Mouse (Mus musculus): ENCODE results near the gene Dnajb13. TPM values are rescaled to one million over a fixed set of nuclear protein-coding genes. Genes with fewer than 3 reads are reported as not detected.

Dnajb13 gene
- total RNA-seq (2021), result 0.30 TPM in 1 of 2 replicates, not detected in the other
- long read RNA-seq, experiment 1, result 0 reads
- long read RNA-seq, experiment 2, partial matches to known transcripts, result 1 of 1 reads
- long read RNA-seq, experiment 2, other reads (novel, unspliced or antisense), result 0 of 1 reads

DNA sequence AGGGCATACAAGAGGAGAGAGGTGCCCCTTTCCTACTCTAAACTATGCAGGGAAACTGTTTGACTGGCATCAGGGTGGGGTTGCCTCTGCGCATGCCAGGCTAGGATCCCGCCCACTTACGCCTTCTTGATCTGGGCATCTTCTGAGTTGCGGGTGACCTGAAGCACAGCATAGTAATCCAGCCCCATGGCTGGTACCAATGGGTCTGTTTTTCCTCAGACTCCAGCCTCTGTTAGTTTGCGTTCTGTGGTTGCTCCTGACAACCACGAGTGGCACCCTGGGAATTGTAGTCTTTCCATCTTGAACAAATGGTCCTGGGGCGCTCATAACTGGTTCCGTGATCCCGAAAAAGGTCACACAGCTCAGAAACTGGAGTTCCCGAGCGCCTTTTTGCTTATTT lies at the start of gene Dnajb13:
Gene Dnajb13 (minus strand): TSS at position 388 of the 400 bp plus-strand sequence.
- no peak for DNase-seq

DNA sequence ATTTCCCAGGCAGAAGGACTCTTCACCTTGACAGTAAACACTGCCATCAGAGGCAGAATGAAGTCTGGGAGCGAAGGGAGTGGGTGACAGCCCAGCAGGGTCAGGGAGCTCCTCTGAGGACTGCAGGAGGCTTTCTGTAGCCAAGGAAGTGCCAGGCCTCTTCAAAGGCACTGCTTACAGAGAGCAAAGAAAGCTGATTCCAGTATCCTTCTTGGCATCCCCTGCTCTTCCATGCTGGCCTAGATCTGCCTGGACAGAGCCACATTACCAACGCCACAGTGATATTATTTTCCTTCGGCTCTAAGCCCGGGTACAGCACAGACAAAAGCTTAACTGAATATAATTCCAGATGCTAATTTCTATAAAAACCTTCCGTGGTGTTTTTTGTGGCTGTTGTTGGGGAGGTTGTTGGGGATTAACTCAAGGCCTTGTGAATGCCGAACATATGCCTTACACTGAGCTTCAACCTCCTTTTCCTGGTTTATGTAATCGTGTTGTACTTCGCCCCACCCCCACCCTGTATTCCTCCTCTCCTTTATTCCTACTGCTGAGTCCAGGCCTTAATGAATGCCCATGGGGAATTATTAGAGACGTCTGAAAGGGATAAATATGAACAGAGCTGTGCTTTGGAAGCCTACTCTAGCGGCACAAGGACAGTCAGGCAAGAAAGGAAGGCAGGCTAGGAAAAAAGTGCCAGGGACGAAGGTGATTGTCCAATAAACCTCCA lies 47.3 kb upstream of the Dnajb13 start:
- no peak for DNase-seq

DNA sequence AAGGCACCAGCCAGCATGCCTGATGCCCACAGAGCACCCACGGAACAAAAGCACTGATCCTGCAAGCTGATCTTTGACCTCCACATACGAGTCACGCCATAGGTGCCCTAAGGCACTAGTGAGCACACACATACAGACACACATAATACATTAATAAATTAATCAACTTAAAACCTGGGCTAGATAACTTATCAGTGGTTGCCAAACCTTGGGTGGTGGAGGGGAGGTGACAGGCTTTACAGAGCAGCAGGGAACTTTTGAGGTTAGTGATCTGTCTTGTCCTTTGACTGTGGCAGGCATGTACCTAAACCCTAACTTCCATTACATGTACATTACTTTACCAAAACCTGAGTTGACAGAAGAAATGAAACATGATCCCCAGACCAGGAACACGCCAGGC lies 44.6 kb upstream of the Dnajb13 start:
- DNase-seq, result no peak

DNA sequence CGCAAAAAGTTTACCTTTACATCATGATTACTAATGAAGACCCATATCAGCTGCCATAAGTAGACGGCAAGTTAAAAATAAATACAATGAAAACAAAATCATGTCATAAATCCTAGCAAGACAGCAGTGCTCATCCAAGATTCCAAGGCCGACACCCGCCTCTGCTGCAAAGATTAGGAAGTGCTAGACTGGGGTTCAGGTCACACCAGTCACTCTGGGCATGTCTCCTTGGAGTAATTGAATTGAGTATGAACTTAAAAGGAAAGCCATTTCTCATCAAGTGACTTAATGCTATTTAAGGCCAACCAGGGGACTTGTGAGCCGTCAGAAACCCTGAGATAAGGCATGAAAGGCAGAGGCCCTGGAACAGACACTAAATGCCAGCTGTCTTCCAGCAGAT lies 42.5 kb upstream of the Dnajb13 start:
- peak; percentile 43 for DNase-seq

DNA sequence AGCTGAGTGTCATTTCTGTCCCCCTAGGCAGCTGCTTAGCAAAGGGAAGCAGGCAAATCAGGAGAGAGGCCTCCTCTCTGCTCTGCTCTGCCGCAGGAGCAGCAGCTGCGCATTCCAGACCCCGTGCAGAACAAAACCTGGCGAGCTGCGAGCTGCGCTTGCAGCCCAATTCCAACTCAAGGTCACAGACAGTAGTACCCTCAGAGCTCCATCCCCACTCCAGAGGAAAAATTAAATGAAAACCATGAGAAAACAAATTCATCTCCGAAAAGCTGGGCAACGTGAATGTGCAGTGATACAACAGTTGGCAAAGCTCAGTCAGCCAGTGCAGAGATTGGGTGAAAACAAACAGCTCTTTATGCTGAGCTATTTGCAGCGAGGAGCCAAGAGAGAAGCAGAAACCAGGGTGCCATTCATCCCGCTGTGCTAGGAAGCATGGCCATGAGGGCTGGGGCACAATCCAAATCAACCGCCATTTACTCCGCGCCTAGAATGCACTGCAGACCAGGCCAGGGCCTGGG lies 40.7 kb upstream of the Dnajb13 start:
- DNase-seq, result peak; percentile 37

DNA sequence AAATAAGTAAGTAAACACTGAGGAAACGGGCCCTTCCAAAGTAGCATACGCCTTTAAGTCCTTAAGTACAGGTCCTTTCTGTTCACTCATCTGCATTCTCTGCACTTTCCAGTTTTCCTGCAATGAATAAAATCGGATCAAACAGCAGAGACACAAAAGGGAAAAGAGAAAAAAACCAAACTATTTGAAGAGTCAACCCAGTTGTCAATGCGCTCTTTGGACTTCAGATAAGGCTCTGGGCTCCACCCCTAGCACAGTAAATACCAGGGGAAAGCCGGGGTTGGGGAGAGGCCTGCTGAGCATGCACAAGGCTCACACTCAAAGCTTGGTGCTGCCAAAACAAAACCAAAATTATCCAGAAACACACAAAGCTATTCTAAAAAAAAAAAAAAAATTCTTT lies 40.2 kb upstream of the Dnajb13 start:
- no peak for DNase-seq

DNA sequence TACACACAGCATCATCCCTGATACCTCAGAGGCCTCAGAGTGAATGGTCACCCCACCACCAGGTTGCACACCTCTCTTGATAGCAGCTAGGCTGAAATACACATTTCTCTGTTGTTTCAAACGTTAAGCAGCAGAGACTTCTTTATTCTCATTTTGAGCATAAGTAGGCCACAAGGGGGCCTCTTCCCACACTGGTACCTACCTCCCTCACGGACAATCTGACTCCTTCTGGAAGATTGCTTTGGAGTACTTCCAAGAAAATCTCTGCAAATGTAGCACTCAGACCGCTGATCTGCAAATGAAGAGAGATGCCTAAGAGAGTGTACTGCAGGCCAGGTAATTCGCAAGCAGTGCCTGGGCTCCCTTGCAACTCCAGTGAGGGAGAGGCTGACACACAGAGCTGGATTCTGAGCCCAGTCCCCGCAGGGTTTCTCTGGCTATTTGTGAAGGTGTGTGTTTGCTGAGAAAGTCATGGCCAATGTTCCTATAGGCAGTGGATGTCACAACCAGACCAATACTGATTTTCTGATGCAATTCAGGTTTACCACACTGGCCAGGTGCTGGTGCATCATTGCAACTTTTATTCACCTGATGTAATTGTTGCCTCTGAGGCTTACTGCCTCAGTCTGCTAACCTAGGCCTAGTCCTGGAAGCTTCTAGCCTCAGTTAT lies 35.7 kb upstream of the Dnajb13 start:
- DNase-seq, result peak; percentile 54

DNA sequence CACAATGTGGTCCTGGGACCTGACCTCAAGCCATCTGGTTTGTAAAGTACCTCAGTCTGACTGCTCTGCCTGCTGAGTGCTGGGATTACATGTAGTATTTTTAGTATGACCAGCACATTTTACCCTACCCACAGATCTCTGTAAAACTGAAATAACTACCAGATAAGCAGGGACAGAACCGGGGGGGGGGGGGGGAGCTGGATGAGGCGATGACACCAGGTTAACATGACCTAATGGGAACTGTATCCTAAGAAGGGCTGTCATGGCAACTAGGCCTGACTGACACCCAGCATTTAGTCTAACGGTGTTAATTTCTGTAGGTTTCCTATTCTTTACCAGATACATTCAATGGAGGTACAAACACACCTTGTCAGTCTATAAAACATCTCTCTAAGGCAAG lies 35.0 kb upstream of the Dnajb13 start:
- DNase-seq, result no peak

DNA sequence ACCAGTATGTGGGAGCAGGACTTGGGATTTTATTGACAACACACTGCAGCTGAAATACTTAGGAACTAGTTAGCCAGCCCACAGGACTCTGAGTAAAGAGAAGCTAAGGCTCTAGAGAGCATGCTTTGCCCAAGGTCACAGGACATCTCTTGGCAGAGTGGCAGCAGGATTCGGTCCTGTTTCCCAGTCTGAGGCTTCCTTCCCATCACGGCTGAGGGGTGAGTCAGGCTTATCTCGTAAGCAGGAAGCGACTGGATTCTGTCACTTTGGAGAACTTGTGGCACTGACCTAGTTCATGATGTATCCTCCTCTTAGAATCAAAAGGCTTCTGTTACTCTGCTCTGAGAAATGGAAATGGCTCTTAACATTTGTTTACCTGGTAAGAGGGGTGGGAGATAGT lies 32.9 kb upstream of the Dnajb13 start:
- peak; percentile 71 for DNase-seq

DNA sequence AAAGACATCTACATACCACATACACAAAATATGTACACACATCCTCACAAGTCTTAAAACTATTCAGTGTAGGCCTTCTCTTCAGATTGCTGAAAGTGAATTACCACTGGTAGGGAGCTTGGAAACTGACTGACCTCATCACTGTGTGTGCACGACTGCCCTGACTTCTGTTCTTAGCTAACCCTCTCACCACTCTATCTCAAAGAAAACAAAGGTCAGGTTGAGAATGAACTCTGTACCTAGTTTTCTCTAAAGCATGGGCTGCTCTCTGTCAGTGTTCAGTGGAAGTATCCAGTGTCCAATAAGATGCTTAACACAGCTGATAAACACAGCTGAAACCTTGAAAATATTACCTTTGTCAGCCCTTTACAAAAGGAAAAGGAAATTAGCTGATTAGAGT lies 29.7 kb upstream of the Dnajb13 start:
- no peak for DNase-seq

DNA sequence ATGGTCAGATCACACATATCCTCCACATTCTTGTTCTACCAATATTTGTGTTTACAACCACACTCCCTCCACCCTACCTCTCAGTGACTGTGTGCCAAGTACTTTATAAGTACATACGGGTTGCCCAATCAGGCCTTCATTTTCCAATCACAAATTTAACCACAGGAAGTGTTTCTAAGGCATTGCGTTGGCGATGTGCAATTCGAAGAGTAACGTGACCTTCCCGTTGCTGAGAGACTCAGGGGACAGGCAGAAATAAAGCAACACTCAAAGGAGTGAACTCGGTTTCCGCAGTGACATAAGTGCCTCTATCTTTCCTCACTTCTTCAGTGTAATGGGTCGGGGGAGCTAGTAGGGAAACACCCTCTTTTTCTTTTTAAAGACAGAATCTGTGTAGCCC lies 24.8 kb upstream of the Dnajb13 start:
- no peak for DNase-seq

DNA sequence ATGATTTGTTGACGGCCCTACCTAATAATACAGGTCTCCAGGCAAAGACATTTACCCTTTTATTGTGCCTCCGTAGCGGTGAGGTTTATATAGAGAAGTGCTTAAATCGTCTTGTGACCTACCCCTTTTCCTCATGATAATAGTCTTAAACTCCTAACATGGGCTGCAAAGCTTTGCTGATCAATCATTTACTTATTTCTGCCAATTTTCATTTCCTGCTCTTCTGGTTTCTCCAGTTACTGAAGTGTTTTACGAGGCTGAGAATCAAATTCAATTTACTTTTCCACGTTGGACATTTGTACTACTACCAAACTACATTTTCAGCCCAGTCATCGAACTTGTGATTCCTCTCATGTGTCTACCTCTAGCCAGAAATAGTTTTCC lies 22.8 kb upstream of the Dnajb13 start:
- no peak for DNase-seq

DNA sequence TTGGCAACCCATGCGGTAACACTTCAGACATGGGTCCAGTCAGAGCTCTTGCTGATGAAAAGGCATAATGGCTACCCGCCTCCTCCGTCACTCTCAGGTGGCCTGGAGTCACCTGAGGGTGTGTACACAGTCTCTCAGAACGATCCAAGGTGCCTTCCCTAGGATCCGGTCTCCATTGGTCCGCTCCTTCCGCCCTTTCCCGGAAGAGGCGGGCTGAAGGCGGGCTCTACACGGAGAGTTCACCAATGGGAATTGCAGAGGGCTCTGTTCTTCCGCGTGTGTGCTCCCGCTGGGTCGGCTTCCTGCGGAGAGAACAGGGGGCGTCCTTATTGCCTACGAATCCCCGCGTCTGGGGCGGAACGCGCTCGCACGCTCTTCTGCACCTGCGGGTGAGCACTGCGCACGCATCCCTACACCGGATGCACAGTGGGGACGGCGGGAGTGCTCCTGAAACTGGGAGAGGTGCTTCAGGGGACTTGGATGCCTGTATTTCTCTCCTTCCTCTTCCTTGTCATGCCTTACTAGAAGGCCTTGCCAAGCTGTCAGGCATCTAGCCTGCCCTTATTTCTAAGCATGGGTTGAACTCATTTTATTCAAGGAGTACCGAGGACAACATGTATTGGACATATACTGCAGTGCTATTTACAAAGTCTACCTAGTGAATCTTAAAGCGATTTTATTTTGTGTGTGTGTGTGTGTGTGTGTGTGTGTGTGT lies 22.2 kb upstream of the Dnajb13 start, which contains the start of gene Coa4:
Gene Coa4 (plus strand): TSS at position 268 of the 715 bp plus-strand sequence.
- DNase-seq, result peak; percentile 91

DNA sequence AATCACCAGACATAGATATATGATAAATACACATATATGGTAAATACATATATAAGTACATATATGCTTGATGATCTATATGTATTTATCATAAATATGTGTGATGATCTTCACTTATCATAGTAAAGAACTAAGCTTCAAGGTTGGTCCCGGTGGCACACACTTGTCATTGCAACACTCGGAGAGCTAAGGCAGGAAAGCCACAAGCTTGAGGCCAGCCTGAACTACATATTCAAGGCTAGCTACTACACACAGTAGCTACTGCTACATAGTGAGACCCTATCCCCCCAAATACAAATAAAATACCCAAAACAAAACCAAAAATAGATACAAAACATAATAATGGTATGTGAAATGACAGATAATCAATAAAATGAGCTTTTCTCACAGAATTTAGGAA lies 21.1 kb upstream of the Dnajb13 start:
- DNase-seq, result no peak

DNA sequence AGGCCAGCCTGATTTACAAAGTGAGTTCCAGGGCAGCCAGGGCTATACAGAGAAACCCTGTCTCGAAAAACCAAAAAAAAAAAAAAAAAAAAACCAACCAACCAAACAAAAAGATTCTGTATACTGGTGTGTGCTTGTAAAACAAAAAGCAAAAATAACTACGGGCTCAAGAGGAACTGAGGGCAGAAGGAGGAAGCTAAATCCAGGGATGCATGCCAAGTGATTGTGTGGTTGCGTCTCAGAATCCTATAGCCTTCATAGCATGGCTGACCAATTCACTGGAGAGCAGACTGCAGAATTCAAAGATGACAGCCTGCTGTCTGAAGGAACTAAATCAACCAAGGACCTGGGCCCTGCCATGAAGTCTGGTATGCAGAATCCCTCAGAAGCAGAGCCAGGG lies 19.5 kb upstream of the Dnajb13 start:
- no peak for DNase-seq

DNA sequence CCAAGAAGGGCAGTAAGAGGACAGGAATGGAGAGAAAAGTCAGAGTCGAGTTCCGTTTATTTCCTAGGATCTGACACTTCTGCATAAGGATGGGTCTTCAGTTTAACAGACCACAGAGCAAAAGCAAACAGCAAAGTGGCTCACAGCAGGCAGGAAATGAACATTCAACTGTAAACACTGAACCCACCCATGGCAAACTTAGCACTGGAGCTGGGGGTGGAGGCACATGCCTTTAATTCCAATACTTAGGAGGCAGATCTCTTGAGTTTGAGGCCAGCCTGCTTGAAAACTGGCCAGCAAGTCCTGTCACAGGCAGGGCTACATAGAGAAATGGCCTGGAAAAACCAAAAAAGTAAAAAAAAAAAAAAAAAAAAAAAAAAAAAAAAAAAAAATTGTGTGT lies 18.7 kb upstream of the Dnajb13 start:
- DNase-seq, result no peak

DNA sequence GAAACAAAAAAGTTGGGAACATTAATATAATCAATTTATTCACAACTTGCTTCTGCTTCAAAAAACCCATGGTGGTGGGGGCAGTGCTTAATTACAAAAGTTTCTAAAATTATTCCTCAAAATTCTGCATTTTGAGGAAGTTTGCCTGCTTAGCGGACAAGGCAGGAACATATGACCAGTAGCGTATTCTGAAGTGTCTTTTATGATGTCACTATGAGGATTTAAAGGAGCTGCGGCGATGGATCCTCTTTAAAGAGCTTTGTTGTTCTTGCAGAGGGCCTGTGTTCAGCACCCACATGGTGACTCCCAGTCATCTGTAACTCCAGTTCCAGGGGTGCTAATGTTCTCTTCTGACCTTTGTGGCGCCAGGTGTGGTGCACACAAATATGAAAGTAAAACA lies 16.0 kb upstream of the Dnajb13 start:
- no peak for DNase-seq

DNA sequence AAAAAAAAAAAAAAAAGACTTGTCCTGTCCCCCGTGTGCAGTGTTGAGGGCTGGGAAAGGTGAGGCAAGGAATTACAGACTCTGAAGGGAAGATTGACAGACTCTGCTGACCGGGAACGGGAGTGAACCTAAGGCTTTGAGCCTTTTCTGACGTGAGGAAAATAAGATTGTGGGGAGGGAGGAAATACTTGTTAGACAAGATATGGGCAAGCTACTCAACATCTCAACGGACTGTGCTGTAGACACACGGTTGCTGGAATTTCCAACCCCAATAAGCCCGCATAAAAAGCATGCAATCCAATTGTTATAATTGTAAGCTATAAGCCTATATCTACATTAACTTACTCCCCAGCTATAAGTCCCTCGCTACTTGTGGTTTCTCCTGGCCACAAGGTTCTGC lies 9.9 kb upstream of the Dnajb13 start:
- no peak for DNase-seq

DNA sequence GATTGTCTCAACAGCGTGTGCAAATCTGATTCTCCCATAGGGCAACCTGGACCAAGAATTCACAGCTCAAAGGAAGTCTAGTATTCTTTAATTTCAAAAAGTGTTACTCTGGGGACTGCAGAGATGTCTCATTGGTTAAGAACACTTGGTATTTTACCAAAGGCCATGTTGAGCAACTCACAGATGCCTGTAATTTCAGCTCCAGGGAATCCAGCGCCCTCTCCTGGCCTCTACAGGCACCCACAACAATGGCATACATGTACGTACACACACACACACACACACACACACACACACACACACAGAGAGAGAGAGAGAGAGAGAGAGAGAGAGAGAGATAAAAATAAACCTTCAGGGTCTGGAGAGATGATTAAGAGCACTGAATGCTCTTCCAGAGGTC lies 7.5 kb upstream of the Dnajb13 start:
- DNase-seq, result no peak

DNA sequence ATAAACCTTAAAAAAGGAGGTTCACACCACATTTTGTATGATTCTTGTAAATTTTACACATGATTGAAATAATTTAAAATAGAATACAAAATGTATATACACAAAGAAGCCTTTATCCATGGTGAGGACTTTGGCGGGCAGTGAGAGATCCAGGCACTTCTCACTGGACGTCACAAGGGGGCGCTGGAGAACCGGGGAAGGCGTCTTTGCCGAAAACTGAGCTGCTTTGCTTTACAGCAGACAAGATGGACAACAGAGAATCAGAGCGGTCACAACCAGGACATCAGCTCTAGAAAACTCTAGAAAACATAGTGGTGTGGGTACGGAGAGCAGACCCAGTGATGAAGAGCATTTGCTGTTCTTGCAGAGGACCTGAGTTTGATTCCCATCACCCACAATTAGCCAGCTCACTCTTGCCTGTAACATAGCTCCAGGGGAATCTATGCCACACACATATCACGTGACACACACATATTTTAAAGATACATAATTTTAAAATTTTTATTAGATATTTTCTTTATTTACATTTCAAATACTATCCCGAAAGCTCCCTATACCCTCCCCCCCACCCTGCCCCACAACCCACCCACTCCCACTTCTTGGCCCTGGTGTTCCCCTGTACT lies 6.0 kb upstream of the Dnajb13 start:
- peak; percentile 93 for DNase-seq

DNA sequence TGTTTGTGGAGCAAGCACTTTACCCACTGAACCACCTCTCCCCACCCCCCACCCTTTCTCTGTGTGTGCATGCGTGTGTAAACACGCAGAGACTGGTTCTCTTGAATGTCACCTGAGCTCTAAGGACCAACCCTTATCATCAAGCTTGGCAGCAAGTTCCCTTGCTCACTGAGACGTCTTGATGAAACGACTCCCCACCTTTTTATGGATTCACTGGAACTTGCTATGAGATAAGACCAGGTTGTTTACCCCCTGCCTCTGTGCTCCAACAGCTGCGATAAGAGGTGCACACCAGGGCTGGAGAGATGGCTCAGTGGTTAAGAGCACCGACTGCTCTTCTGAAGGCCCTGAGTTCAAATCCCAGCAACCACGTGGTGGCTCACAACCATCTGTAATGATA lies 5.4 kb upstream of the Dnajb13 start:
- DNase-seq, result no peak

DNA sequence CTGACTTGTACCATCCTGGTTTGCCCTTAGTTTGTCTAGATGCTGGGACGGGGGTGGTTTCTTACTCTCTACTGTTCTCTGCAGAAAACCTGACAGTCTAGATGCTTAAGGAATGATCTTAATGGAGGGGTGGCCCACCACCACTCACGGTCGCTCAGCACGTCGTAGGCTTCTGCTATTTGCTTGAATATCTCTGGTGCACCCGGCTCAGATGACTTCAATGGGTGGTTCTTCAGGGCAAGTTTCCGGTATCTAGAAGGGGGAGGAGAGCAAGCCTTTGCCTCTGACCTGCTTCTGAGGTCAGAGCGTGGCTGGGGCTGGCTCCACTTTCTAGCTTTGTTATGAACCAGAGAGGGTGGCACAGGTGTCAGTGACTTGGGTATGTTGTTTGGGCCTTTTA lies 3.2 kb downstream of the Dnajb13 start:
- no peak for DNase-seq

DNA sequence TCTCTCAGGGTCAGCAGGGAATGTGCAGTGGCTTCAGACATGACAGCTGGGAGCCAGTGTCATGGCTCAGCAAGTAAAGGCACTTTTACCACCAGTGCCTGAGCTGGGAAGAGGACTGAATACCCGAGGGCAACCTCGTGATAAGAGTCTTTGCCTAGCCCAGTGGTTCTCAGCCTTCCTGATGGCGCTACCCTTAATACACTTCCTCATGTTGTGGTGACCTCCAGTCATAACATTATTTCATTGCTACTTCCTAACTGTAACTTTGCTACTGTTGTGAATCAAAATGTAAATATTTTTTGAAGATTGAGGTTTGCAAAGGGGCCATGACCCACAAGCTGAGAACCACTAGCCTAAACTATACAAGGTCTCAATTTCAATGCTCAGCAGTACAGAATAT lies 6.1 kb downstream of the Dnajb13 start:
- no peak for DNase-seq
